Mouse (Mus musculus): ENCODE measurements around the gene Gpld1. TPM values are rescaled to one million over a fixed set of nuclear protein-coding genes. Genes with fewer than 3 reads are reported as not detected.
A peak's percentile ranks its signal among the peaks of the same experiment; 100 is the strongest.

Gpld1 gene
- polyA plus RNA-seq, 1 experiment = not detected

DNA sequence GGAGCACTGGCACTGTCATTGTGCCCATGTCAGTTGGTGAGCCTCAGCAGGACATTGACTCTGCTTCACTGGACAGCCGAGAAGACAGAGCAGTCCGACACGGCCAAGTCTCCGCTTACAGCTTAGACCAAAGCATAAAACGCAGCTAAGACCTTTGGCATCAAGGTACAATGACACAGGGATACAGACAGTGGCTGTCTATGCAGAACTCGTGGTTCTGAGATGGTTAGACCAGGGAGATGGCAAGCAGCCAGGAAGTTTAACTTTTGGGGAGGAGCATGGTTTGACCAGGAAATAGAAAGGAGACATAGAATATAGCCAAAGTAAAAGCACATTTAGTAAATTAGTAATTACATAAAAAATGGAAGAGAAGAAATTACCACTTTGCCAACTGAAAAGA lies 46.1 kb downstream of the Gpld1 start:
- Histone ChIP-seq H3K4me3 (ENCODE audit: insufficient read depth, low read depth, low read length) (no peak overlapping the region), H3K27ac (ENCODE audit: insufficient read depth, low read depth, low read length) (no peak overlapping the region), H3K4me1 (ENCODE audit: control insufficient read depth, insufficient read depth, low read length) (peaks cover 18% of the 10 kb centered on the region)
- no peak for TF ChIP-seq POLR2A (IDR thresholded peaks at IDR 0.05; ENCODE audit: insufficient read depth, low read depth, low read length)
- TF ChIP-seq CTCF (IDR thresholded peaks at IDR 0.05; ENCODE audit: insufficient read depth, low read depth, low read length) = no peak
- 72% methylated on average over 6 of the region's 6 CpGs for WGBS

DNA sequence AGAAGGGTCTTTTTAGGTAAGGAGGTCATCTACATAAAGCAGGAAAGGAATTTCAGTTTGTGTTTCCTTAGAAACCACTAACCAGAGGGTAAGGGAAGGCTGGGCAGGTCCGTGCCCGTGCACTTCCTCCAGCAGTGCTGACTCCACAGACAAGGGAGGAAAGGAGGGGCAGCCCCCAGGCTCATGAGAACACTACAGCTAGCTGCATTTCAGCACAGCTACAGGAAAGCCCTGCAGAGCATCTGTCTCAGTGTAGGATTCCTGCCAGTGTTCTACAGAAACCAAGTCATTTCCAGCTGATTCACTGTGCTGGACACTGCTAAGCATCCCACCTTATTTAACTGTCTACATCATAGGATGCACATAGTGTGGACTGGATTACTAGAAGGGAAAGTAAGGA lies 50.2 kb downstream of the Gpld1 start:
- WGBS = 13% methylated on average over 2 of the region's 2 CpGs
- Histone ChIP-seq H3K4me1 (ENCODE audit: control insufficient read depth, insufficient read depth, low read length) (peaks cover 17% of the 10 kb centered on the region), H3K4me3 (ENCODE audit: insufficient read depth, low read depth, low read length) (no peak overlapping the region), H3K27ac (ENCODE audit: insufficient read depth, low read depth, low read length) (0 out of 2 replicates have a peak overlapping the region, but pooled peaks have one; percentile 16)
- TF ChIP-seq CTCF (IDR thresholded peaks at IDR 0.05; ENCODE audit: insufficient read depth, low read depth, low read length) (no peak), POLR2A (IDR thresholded peaks at IDR 0.05; ENCODE audit: insufficient read depth, low read depth, low read length) (no peak)

DNA sequence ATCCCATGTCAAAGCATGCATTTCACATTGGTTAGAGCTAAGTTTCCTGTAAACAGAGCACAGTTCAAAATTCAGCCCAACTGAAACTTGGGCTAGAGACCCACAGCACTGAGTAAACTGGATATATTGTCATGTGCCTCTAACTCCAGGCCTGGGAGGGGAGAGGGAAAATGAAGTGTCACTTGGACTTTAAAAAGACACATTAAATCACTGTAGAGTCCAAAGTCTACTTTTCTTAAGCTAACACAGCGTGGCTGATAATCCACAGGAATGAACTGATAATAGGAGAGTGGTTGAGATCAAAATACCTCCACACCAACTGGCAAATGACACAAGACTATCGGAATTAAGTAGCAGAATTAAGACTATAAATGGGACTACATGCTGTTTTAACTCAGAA lies 56.6 kb downstream of the Gpld1 start:
- WGBS = 92% methylated on average over 2 of the region's 2 CpGs
- 0 out of 2 replicates have a peak, but pooled peaks cover 2% of the 10 kb centered on the region for H3K4me1 ChIP-seq (ENCODE audit: control insufficient read depth, insufficient read depth, low read length)
- no peak overlapping the region for H3K4me3 ChIP-seq (ENCODE audit: insufficient read depth, low read depth, low read length)
- H3K27ac ChIP-seq (ENCODE audit: insufficient read depth, low read depth, low read length) = no peak overlapping the region
- no peak for TF ChIP-seq POLR2A (IDR thresholded peaks at IDR 0.05; ENCODE audit: insufficient read depth, low read depth, low read length)
- no peak for TF ChIP-seq CTCF (IDR thresholded peaks at IDR 0.05; ENCODE audit: insufficient read depth, low read depth, low read length)

DNA sequence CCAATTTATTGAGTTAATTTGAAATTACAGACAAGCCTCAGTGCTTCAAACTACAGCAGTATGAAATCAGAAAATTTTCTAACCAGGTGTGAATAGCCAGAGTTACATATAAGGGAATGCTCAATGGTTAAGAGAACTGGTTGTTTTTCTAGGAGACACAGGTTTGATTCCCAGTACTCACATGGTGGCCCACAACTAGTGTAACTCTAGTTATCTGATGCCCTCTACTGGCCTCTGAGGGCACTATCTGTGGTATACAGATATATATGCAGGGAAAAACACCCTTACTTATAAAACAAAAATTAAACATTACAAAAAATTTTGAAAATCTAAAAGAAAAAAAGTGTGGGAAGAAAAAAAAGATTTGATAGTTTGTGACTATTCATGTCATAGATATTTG lies 60.0 kb downstream of the Gpld1 start:
- Histone ChIP-seq H3K27ac (ENCODE audit: insufficient read depth, low read depth, low read length) (no peak overlapping the region), H3K4me3 (ENCODE audit: insufficient read depth, low read depth, low read length) (no peak overlapping the region), H3K4me1 (ENCODE audit: control insufficient read depth, insufficient read depth, low read length) (no peaks in the 10 kb centered on the region)
- no peak for TF ChIP-seq CTCF (IDR thresholded peaks at IDR 0.05; ENCODE audit: insufficient read depth, low read depth, low read length)
- TF ChIP-seq POLR2A (IDR thresholded peaks at IDR 0.05; ENCODE audit: insufficient read depth, low read depth, low read length) = no peak

DNA sequence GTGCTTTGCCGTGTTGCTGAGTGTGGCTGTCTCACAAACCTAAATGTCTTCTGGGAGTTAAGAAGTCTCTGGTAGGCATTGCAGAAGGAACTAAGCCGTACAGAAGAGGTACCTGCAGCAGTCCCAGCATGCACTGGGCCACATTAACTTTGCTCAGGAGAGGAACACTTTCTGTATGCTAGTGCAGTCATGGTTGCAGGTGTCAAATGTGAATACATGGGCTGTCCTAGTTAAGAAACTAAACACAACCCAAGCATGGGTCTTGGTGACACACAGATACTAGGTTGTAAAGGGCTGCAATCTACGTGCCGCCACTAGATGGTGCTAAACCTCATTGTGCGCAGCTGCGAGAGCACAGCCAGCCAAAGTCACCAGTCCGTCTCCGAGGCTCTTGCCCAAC lies 64.2 kb downstream of the Gpld1 start:
- TF ChIP-seq CTCF (IDR thresholded peaks at IDR 0.05; ENCODE audit: insufficient read depth, low read depth, low read length) (no peak), POLR2A (IDR thresholded peaks at IDR 0.05; ENCODE audit: insufficient read depth, low read depth, low read length) (no peak)
- Histone ChIP-seq H3K27ac (ENCODE audit: insufficient read depth, low read depth, low read length) (no peak overlapping the region), H3K4me3 (ENCODE audit: insufficient read depth, low read depth, low read length) (no peak overlapping the region), H3K4me1 (ENCODE audit: control insufficient read depth, insufficient read depth, low read length) (no peaks in the 10 kb centered on the region)
- 51% methylated on average over 7 of the region's 8 CpGs for WGBS

DNA sequence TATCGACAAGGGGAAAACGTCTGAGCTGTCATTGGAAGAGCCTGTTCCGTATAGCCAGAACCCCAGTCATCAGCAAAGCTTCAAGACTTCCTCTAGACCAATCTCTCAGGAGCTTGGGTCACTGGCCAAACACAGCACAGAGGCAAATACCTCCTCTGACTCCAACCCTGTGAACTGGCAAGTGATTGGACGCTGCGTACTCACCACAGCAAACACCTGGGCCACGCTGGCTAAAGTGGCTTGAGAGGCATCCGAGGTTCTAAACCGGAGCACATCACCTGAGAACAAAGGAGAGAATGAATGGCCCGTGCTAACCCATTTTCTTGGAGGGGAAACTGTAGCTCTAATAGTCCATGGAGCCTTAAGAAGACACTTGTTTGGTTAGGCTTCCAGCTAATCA lies 75.4 kb downstream of the Gpld1 start:
- H3K27ac ChIP-seq (ENCODE audit: insufficient read depth, low read depth, low read length) = no peak overlapping the region
- no peak for TF ChIP-seq CTCF (IDR thresholded peaks at IDR 0.05; ENCODE audit: insufficient read depth, low read depth, low read length)
- TF ChIP-seq POLR2A (IDR thresholded peaks at IDR 0.05; ENCODE audit: insufficient read depth, low read depth, low read length) = no peak
- H3K4me1 ChIP-seq (ENCODE audit: control insufficient read depth, insufficient read depth, low read length) = peaks cover 3% of the 10 kb centered on the region
- 88% methylated on average over 9 of the region's 9 CpGs for WGBS
- no peak overlapping the region for H3K4me3 ChIP-seq (ENCODE audit: insufficient read depth, low read depth, low read length)

DNA sequence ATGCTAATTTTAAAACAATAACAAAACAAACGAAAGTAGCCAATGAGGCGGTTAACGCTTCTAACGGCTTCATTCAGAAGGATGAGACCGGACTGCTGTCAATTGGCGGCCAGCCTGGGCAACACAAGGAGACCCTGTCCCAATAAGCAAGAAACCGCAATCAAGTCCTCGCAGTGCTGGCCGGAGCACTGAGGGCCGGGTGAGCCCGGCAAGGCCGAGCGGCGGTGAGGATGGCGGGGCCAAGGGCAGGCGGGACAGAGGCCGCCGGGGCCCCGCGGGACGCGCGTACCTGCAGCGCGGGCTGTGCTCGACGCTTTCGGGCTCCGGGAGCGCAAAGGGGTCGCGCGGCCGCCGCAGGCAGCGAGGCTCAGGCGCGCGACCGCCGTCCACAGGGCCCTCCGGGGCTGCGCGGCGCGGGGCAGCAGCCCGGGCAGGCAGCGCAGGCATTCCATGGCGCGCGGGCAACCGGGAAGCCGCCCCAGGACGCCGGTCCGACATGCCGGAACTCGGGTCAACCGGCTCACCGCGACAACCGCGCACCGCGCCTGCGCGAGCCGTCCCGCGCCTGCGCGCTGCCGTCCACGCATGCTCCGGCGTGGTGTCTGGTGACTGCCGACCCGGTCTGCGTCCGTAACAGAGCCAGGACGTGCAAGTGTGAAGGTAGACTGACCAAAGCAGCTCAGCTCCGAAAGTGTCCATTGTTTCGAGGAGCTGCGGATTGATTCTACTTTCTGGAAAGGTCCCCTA lies 77.0 kb downstream of the Gpld1 start, which contains the start of gene Mrs2:
TSS of gene Mrs2 (minus strand) at position 587 of the 747 bp plus-strand sequence.
- TF ChIP-seq CTCF (IDR thresholded peaks at IDR 0.05; ENCODE audit: insufficient read depth, low read depth, low read length) = 0 out of 2 replicates have a peak, but pooled peaks have one; percentile 11
- peak; percentile 82 for TF ChIP-seq POLR2A (IDR thresholded peaks at IDR 0.05; ENCODE audit: insufficient read depth, low read depth, low read length)
- peaks cover 3% of the 10 kb centered on the region for H3K4me1 ChIP-seq (ENCODE audit: control insufficient read depth, insufficient read depth, low read length)
- H3K4me3 ChIP-seq (ENCODE audit: insufficient read depth, low read depth, low read length) = peak within 1 kb of the TSS; percentile 93
- H3K27ac ChIP-seq (ENCODE audit: insufficient read depth, low read depth, low read length) = peak within 1 kb of the TSS; percentile 49
- WGBS = under 1% methylated on average over 84 of the region's 84 CpGs

DNA sequence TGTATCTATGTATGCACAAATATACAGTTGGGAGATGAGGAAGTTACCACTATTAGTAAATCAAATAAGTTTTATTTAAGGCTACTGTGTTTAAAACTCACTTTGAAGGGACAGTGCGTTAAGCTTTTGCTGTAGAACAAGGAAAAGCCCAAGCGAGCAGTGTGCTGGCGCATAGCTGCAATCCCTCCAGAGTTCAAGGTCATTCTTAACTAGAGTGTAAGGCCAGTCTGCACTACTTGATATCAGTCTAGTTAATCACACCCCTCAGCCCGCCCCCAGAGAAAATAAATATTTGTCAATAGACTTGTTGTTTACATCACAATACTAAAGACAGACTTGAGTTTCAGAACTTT lies 77.6 kb downstream of the Gpld1 start:
- TF ChIP-seq CTCF (IDR thresholded peaks at IDR 0.05; ENCODE audit: insufficient read depth, low read depth, low read length) (no peak), POLR2A (IDR thresholded peaks at IDR 0.05; ENCODE audit: insufficient read depth, low read depth, low read length) (no peak)
- H3K4me1 ChIP-seq (ENCODE audit: control insufficient read depth, insufficient read depth, low read length) = peaks cover 3% of the 10 kb centered on the region
- H3K4me3 ChIP-seq (ENCODE audit: insufficient read depth, low read depth, low read length) = peak overlapping the region; percentile 93
- WGBS = 38% methylated on average over 4 of the region's 4 CpGs
- peak overlapping the region; percentile 36; the same call in 1 of the 2 replicates for H3K27ac ChIP-seq (ENCODE audit: insufficient read depth, low read depth, low read length)

DNA sequence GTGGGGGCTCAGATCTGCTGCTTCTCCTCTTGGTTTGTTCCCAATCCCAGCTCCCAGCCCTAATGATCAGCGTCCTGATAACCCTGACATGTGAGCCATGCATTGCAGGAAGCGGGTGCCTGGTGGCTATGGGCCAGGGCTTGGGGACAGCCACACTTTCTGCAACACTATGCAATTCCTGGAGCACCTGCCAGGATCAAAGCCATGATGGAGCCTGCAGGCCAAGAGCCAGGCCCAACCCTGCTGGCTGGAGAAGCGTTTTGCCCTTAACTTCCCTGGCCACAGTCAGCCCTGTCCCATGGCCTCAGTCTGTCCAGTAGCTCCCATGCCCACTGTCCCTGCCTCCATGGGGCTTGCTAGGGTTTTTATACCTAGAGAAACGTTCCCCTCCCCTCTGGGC lies 79.4 kb downstream of the Gpld1 start:
- Histone ChIP-seq H3K27ac (ENCODE audit: insufficient read depth, low read depth, low read length) (no peak overlapping the region), H3K4me1 (ENCODE audit: control insufficient read depth, insufficient read depth, low read length) (peaks cover 3% of the 10 kb centered on the region), H3K4me3 (ENCODE audit: insufficient read depth, low read depth, low read length) (no peak overlapping the region)
- WGBS = 72% methylated on average over 4 of the region's 4 CpGs
- TF ChIP-seq CTCF (IDR thresholded peaks at IDR 0.05; ENCODE audit: insufficient read depth, low read depth, low read length) (no peak), POLR2A (IDR thresholded peaks at IDR 0.05; ENCODE audit: insufficient read depth, low read depth, low read length) (no peak)
